Mouse (Mus musculus): Measurements from ENCODE around the gene Fto.

Gene Fto

DNA sequence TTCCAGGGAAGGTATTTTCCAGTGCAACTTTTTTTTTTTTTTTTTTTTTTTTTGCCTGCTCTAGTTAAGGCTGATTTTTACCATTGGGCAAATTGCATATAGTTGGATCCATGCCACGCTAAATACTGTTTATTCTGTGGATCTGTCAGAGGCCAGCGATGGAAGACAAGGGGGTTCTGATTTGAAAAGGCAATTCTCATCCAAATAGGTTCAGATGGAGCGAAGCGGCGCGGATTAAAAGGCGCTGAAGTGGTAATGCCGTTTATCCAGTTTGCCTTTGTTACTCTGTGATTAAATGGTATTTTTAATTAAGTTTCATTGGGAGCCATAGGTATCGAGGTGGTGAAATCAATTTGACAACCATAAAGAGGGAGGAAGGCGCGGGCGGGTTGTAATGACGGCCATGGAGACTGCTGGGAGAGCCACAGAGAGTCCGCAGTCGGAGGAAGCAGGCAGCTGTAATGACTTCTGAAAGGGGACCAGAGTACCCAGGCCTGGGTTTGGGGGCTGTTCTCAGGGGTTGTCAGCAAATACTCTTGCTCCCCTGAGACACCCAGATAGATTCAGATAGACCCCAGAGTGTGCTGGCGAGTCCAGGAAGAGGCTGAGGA lies 356.2 kb downstream of the Fto start:
- no peak for DNase-seq (ENCODE audit: low read depth)

DNA sequence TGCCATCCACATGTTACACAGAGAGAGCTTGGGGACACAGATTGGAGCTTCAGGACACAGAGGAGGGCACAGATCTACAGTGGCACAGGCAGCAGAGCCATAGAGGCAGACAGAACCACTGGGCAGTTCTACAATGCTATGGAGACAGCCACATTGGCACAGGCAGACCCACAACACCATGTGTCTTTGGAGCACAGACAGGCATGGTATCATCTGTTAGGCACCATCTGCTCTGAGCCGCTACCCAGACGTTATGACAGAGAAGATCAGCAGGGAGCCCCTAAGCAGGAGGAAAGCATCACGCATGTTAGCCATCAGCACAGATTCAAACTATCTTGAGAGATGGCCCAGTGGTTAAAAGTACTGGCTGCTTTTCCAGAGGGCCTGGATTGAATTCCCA lies 363.6 kb downstream of the Fto start:
- DNase-seq (ENCODE audit: low read depth): no peak

DNA sequence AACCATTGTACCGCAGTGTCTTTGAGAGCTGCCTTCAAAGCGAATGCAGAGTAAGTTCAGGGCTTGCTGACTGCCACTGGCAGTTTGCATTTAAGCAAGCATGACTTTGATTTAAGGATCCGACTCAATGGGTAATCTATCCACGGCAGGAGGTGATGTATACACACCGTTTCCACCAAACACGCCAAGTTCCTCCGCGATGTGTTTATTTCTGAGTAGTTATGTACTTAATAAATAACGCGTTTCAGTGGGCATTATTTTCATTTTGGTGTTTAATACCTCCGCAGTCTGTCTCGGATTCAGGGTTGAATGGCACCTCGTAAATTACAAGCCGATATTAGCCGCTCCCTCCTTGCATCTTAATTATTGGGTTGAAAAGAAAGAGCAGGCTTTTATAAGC lies 366.1 kb downstream of the Fto start:
- no peak for DNase-seq (ENCODE audit: low read depth)

DNA sequence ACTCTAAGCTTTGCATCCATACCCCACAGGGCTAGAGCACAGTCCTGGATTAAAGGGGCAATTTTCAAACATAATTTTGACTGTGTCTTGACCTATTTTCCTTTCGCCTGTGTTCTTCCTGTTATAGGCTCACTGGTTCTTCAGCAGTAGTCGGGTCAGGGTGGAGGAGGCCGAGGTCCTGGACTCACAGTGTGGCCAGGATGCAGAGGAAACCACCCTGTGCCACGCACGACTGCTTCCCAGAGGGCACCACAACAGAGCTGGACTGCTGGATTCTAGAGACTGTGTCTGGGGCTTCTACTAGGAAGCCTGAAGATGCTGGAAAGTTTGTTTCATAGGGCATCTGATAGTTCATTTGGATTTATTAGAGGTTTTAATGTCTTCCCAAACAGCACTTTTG lies 366.8 kb downstream of the Fto start:
- no peak for DNase-seq (ENCODE audit: low read depth)

DNA sequence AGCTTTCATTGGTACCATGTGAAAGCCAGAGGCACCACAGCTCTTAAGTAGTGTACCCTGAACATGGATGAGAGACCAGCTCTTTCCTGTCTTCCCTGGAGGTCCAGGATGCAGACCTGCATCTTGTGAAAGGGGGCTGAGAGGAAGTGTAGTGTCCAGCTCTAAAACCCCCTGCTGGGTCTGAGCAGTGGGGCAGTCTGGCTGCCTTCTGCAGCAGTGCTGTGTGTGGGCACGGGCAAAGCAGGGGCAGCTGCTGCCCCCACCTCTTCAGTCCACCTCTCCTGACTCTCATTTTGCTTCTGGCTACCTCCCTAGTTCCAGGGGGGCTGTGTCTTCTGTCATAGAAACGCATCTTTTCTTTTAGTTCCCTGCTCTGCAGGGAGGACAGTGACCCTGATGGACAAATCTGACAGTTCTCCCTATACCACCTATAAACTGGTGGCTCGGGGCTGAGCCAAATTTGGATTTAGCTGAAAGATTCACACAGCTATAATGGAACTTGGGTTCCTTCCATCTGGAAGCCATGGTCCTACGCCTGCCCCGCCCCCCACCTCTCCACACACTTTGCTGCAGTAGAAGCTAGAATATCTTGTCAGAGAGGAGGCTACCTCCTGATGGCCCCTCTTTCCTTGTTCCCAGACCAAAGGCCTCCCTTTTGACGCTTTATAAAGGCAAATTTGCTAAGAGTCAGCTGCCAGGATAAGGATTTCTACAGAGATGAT lies 371.4 kb downstream of the Fto start:
- no peak for DNase-seq (ENCODE audit: low read depth)

DNA sequence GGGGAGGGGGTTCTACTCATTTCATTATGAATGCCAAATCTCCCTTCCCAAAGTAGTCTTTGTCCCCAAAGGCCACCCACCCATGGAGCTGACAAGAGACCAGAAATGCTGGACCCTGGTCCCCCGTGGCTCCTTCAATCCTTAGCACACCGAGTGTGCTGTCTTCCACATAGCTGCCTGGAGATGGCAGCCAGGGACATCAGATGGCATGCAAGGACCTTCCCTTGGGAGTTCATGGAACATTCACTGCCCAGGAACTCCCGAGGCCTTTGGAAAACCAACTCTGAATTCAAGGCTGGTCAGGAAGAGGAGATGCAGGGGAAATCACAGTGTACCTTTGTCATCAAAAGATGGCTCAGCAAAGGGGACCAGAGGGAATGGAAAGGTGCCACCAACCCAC lies 372.1 kb downstream of the Fto start:
- no peak for DNase-seq (ENCODE audit: low read depth)

DNA sequence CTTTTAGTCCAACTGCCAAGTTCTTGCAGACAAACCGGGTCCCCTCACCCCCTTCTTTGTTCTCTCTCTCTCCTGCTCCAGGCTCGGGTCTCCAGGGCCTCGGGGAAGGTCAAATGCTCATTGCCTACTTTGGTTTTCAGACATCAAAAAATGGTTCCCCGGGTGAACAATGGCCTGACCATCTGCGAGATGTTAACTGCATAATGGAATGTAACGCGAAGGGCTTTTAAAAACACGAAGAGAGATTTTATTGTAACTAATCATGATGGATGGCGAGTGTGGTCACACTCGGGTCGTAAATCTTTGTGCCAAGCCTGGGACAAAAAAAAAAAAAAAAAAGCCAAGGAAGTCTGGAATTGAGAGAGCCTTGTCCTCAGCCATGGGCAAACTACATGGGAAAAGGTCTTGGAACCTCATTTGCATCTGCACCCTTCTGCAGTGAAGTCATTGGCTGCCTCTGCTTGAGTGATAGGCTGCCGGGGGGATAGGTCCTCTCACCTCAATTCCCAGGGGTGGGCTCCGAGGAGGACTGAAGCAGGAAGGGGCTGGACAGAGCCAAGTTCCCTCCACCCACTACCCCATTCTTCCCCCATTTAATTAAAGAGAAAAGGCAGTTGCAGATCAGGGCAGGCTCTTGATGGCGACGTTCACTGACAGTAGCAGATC lies 378.9 kb downstream of the Fto start:
- no peak for DNase-seq (ENCODE audit: low read depth)

DNA sequence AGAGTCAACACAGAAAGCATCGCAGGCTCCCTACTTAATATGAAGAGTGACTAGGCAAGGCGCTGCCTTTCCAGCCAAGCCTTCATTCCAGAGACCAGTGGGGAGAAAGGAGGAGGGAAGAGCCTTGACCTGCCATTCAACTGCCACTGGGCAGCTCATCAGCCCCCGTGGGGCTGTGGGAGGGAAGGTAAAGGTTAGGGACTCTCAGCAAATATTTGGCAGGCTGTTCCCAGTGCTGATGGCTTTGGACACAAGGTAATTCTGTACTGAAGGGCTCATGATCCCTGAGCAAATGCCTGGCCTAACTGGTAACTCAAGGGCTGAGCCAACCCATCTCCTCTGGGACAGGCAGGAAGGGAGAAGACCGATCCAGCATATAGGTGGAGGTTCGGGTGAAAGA lies 393.2 kb downstream of the Fto start:
- no peak for DNase-seq (ENCODE audit: low read depth)

DNA sequence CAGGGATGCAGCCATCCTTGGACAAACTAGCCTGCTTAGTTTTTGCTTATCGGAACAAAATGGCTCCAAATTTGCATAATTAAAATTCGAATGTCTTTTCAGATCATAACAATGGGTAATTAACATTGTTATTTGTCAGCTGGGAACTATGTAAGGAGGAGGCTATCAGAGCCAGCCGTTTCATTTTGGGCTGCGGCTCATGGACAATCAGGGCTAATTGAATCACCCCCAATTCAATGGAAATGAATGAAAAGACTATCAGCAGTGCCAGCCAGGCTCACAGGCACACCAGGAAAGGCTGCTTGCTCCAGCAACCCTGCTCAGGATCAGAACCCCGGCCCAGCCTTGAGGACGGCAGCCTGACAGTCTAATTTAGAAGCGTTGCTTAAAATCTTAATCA lies 395.3 kb downstream of the Fto start:
- no peak for DNase-seq (ENCODE audit: low read depth)

DNA sequence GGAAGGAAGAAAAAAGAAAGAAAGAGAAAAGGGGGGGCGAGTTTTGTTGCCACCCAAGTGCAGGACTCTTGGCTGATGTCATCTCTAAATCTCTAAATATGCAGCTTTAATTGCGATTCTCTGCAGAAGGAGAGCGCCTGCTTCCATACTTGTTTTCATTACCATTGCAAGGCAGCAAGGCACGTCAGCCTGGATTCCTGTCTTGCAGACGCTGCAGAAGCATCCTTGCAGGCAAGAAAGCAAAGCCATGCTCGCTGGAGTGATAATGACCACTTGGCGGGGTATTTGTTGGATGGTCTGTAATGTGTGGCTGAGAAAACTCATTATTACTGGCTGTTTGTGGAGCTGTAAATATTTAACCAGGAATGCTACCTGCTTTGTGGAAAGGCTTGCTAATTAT lies 396.4 kb downstream of the Fto start:
- no peak for DNase-seq (ENCODE audit: low read depth)

DNA sequence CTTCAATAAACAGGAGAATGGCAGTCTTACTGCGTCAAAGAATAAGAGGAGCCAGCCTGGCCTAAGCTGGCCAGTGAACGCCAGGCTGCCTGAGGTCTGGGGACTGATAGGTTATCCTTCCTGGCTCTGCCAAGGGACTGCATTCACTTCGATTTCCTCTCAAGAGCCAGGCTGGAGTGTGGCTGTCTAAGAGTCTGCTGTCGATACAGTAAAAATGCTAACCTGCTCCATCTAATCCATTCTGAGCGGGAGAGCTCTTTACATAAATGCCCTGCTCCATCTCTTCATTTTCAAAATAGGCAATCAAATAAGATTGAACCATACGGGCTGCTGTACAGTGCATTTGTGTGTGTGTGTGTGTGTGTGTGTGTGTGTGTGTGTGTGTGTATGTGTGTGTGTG lies 397.9 kb downstream of the Fto start:
- no peak for DNase-seq (ENCODE audit: low read depth)

DNA sequence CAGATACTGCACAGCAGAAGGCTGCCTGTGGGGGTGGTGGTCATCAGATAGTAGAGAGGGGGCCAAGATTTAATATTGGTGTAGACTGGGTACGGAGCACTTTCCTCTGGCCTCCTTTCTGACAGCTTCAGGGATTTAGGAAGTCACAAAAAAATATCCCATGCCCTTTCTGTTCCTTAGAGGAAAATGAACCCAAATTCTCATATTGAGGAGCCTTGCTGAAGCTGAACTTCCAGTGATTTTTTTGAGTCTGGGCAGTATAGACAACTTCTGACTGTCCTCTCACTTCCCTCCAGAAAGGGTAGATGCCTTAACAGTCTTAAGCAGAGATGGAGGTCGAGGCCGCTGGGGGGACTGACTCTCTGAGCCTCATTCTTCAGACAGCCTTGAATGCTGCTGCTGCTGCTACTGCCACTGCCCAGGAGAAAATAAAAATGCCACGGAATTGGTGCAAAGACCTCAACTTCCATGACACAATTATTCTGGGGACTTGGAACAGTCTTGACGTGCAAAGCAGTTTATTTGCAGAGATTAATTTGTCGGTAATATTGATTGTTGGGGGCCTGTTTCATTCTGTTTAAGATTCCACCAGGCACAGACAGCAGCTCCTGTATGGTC lies 398.8 kb downstream of the Fto start:
- no peak for DNase-seq (ENCODE audit: low read depth)

DNA sequence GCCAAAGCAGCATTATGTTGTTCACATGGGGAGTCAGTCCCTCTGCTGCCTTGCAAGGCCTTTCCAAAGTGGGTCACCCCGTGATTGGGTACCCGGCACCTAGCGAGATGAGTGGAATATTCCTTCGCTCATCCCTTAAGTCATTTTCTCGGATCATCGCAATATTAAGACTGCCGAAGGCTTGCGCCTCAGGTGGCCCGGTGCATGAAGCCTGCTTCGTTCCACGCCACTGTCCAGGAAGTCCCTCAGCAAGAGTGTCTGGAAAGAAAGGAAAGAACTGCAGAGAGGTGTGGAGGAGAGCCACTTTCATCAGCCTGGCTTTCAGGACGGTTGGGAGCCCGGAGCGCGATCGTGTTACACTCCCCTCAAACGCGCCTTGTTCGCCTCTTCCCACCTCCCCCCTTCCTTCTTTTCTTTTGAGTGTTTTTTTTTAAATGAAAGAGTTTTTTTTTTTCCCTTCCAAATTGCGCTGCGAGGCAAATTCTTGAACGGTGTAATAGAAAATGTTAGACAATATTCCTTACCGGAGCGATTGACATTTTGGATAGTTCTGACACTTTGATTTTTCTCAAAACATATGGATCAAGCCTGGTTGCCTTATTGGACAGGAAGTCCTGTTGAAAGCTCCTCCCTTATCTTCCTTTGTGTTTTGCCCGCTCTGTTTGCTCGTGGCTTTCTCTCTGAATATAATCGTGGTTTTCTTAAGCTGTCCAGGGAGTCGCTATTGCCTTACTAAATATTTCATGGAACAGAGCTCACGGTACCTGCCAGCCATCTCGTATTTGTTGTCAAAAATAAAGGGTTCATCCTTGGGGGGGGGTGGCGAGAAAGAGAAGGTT lies 399.6 kb downstream of the Fto start:
- DNase-seq (ENCODE audit: low read depth): peak; percentile 2

DNA sequence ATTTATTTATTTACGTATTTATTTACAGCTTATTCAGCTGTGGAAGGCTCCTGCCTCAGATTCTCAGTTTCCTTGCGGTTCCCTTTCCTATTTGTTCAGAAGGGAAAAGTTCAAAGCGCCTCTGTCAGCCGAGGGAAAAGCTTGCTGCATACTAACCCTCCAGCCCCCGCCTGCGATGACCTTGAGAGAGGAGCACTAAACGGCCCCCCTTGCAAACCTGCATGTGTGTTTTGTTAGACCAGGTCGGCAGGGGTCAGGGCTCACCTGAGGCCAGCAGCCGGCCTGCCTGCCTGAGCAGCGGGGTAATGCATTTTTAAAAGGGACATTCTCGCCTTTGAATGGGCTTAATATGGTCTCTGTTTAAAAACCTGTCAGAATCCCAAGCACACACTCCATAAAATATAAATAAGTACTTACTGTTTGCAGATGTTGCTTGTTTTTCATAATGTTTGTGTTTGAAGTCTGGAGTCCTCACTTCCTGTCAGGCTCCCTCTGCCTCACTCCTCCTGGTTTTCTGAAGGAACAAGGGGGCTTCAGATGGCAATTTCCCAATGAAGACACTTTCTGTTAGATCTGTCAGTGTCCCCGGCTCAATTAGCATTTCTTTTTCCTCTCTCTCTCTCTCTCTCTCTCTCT lies 400.5 kb downstream of the Fto start:
- DNase-seq (ENCODE audit: low read depth): no peak

DNA sequence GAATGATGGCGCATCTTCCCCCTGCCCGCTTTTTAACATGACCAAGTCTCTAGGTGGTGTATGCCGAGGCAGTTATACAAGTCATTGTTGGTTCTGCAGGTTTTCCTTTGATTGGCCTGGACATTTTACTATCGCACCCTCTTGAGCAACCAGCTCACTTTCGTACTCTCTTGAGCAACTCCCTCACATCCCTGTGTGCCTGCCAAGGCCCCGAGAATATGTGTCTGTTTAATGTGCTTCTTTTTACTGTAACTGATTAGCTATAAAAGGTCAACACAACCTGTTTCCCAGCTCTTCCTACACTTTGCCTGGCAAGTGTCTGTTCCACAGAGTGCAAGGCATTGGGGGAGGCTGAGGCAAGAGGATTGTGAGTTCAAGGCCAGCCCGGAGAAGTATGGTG lies 401.4 kb downstream of the Fto start:
- no peak for DNase-seq (ENCODE audit: low read depth)

DNA sequence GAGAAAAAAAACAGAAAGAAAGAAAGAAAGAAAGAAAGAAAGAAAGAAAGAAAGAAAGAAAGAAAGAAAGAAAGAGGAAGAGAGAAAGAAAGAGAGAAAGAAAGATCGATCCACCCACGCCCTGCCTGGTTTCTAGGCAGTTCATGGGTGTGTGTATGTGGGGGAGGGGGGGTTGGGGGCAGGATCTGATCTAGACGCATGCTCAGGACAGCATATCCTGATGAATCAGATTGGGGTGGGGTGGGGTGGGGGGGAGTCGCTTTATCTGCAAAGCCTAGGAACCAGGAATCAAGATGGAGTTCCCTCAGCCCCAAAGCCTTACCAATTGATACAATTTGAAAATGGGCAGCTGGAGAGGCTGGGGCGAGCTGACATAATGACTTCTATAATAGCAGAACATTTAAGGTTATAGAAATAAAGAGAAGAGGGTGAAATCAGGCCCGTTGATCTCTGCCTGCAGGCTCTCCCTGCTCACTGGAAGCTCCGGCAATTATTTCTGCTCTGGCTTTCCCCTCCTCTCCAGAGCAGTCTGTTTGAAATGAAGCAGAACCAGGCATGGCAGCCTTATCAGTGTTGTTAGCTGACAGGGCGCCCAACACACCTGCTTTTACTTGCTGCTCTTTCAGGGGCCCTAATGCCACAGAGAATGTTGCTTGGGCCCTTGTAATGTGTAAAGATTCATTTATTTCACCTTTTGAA lies 402.2 kb downstream of the Fto start:
- DNase-seq (ENCODE audit: low read depth): no peak
